Mouse (Mus musculus) spleen, adult 2 months (tissue): ENCODE measurements around the gene Chrnb4.

Experiments used
- CTCF ChIP-seq: fragments of 200-500 bp; IDR thresholded peaks from 2 replicates; pipeline ENCODE4 v1.5.1; 2011; ENCODE audit warnings: mild to moderate bottlenecking, inconsistent platforms; ENCODE audit not compliant: insufficient read depth, insufficient read length, insufficient replicate concordance; ENCODE audit errors: extremely low read depth
- POLR2A ChIP-seq: fragments of 200-500 bp; IDR thresholded peaks from 2 replicates; pipeline ENCODE4 v1.6.1; 2011; ENCODE audit warnings: low read depth, low read length, inconsistent platforms

DNA sequence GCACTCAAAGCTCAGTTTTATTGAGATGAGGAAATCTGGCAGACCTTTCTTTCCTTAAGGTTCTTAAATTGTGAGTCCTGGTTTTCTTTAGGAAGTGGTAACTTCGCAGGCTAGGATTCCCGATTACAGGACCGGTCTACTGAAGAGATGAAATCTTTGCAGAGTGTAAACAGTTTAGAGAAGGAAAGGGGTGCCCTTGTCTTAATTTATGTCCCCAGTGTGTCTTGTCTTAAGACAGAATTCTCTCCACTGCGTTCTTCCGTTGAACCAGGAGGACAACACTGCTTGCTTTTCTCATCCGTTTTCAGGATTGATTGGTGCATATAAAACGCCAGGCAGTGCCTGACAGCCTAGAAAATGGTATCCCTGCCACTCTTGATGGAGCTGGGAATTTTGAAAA lies 66.2 kb downstream of the Chrnb4 start:
- TF ChIP-seq POLR2A (no peak), CTCF (no peak)
